Mouse (Mus musculus) intestine, embryonic 14.5 days (tissue): ENCODE results near the gene Slc7a4. TPM values are rescaled to one million over a fixed set of nuclear protein-coding genes. Genes with fewer than 3 reads are reported as not detected.
"Not testable (repeated sequence)": the region's sequence is repeated elsewhere in the genome, so short reads cannot be mapped to it uniquely, and the experiment has no call there.

Experiments
- ATAC-seq: fragments of 200-750 bp; cut with Nextera tagmentation; replicated peaks from 2 replicates; pipeline ENCODE4 v1.8.0; 2017; ENCODE audit warnings: low read depth, moderate number of reproducible peaks, moderate TSS enrichment, moderate library complexity; ENCODE audit not compliant: low FRiP score, low TSS enrichment
- DNase-seq: peaks from one replicate; pipeline ENCODE4 v3.0.0-alpha.2; 2018; ENCODE audit warnings: low spot score
- H3K27ac ChIP-seq: fragments of 300-500 bp; sonication (generic); 2 replicates; pipeline ENCODE4 v1.5.1; 2014; ENCODE audit warnings: low read depth, mild to moderate bottlenecking, control low read depth
- H3K27me3 ChIP-seq: fragments of 300-500 bp; sonication (generic); replicated peaks from 2 replicates; pipeline ENCODE4 v1.6.1; 2014; ENCODE audit warnings: low read length, control low read depth; ENCODE audit not compliant: control insufficient read depth, insufficient read depth
- H3K36me3 ChIP-seq: fragments of 300-500 bp; sonication (generic); 2 replicates; pipeline ENCODE4 v1.6.1; 2014; ENCODE audit warnings: low read length, control low read depth; ENCODE audit not compliant: control insufficient read depth, insufficient read depth
- H3K4me1 ChIP-seq: fragments of 300-500 bp; sonication (generic); replicated peaks from 2 replicates; pipeline ENCODE4 v1.6.1; 2014; ENCODE audit warnings: low read length, control low read depth, mixed read lengths; ENCODE audit not compliant: control insufficient read depth, insufficient read depth
- H3K4me2 ChIP-seq: fragments of 300-500 bp; sonication (generic); 2 replicates; pipeline ENCODE4 v1.6.1; 2014; ENCODE audit warnings: low read length
- H3K4me3 ChIP-seq: fragments of 300-500 bp; sonication (generic); 2 replicates; pipeline ENCODE4 v1.5.1; 2014; ENCODE audit warnings: low read depth, low read length, control low read depth, mixed read lengths
- H3K9ac ChIP-seq: fragments of 300-500 bp; sonication (generic); 2 replicates; pipeline ENCODE4 v1.6.1; 2014; ENCODE audit warnings: mild to moderate bottlenecking, low read length
- H3K9me3 ChIP-seq: fragments of 300-500 bp; sonication (generic); 2 replicates; pipeline ENCODE4 v1.6.1; 2016; ENCODE audit warnings: low read length, control low read depth; ENCODE audit not compliant: control insufficient read depth
- WGBS: fragments of 180-500 bp; shearing (Covaris S2); extraction: QIAGEN DNeasy Blood & Tissue Kit; methylation state at CpG from one replicate; pipeline ENCODE4 v1.1.7; 2014; 5-methylcytosine and 5-hydroxymethylcytosine counted together
- polyA plus RNA-seq: library from polyadenylated mRNA; unstranded; fragments of >200 nt; fragmentation: Nextera tagmentation; extraction: Ambion mirVana; gene quantifications from 2 replicates; pipeline ENCODE4 v1.2.1, GENCODE M21; 2014

The Slc7a4 gene
- polyA plus RNA-seq, 1 experiment from 2014 or later, result 15.6 TPM

GRCm38 (mm10) chr16:17558811-17559210 is 24.2 kb downstream of the Slc7a4 start:
- no peaks in the 10 kb centered on the region for H3K27me3 ChIP-seq
- H3K9me3 ChIP-seq, result no peaks in the 10 kb centered on the region
- H3K27ac ChIP-seq, result peak overlapping the region; percentile 62
- peak; percentile 68 for DNase-seq
- peak overlapping the region; percentile 32 for H3K4me2 ChIP-seq
- peaks cover 48% of the 10 kb centered on the region for H3K4me1 ChIP-seq
- ATAC-seq, result no peak
- H3K9ac ChIP-seq, result no peak overlapping the region; the same call in 1 of the 2 replicates
- no peaks in the 10 kb centered on the region for H3K36me3 ChIP-seq
- 3% methylated on average over 5 of the region's 5 CpGs for WGBS
- H3K4me3 ChIP-seq, result 0 out of 2 replicates have a peak overlapping the region, but pooled peaks have one; percentile 4

GRCm38 (mm10) chr16:17557947-17558480 is 25.0 kb downstream of the Slc7a4 start:
- Histone ChIP-seq H3K9me3 (no peaks in the 10 kb centered on the region), H3K4me2 (peak overlapping the region; percentile 32), H3K4me3 (no peak overlapping the region), H3K27ac (no peak overlapping the region), H3K4me1 (peaks cover 51% of the 10 kb centered on the region), H3K27me3 (no peaks in the 10 kb centered on the region), H3K36me3 (no peaks in the 10 kb centered on the region), H3K9ac (no peak overlapping the region)
- no peak for ATAC-seq
- peak; percentile 90 for DNase-seq
- 2% methylated on average over 5 of the region's 5 CpGs for WGBS

- Histone ChIP-seq H3K27me3 (no peaks in the 10 kb centered on the region), H3K36me3 (no peaks in the 10 kb centered on the region), H3K27ac (no peak overlapping the region), H3K4me1 (peaks cover 48% of the 10 kb centered on the region), H3K9me3 (no peaks in the 10 kb centered on the region), H3K9ac (no peak overlapping the region), H3K4me3 (no peak overlapping the region), H3K4me2 (no peak overlapping the region)
- WGBS, result 51% methylated on average over 4 of the region's 4 CpGs
- DNase-seq, result no peak
- no peak for ATAC-seq
These were observed 26.1 kb downstream of the Slc7a4 start for GRCm38 (mm10) chr16:17556907-17557306.

GRCm38 (mm10) chr16:17556180-17556579 is 26.8 kb downstream of the Slc7a4 start:
- ATAC-seq (no peak), DNase-seq (no peak)
- Histone ChIP-seq H3K36me3 (no peaks in the 10 kb centered on the region), H3K27ac (no peak overlapping the region), H3K4me3 (no peak overlapping the region), H3K4me1 (peaks cover 40% of the 10 kb centered on the region), H3K4me2 (no peak overlapping the region), H3K9ac (no peak overlapping the region), H3K27me3 (no peaks in the 10 kb centered on the region), H3K9me3 (no peaks in the 10 kb centered on the region)
- WGBS, result 82% methylated on average over 4 of the region's 4 CpGs

DNA sequence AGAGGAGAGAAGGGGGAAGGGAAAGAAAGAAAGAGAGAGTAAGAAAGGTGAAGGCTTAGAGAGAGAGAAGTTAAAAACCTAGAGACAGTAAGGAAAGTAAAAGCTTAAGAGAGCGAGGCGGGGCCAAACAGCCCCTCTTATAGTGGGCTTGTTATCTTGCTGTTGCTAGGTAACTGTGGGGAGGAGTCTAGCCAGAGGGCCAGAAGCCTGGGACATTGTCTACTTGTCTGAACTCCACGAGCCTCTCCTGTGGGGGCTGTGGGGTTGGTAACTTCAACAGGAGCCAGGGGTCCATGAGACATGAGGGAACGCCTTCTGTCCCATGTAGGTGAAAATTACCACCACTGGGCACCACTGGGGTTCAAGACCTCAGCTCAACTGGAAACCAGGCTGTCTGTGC is 28.3 kb downstream of the Slc7a4 start:
- Histone ChIP-seq H3K4me2 (peak overlapping the region; percentile 44), H3K27ac (peak overlapping the region; percentile 73), H3K4me1 (peaks cover 32% of the 10 kb centered on the region)
- H3K27me3 ChIP-seq, H3K4me3 ChIP-seq, H3K36me3 ChIP-seq, H3K9ac ChIP-seq, DNase-seq, ATAC-seq, H3K9me3 ChIP-seq: not testable (repeated sequence)
- 29% methylated on average over 4 of the region's 4 CpGs for WGBS

DNA sequence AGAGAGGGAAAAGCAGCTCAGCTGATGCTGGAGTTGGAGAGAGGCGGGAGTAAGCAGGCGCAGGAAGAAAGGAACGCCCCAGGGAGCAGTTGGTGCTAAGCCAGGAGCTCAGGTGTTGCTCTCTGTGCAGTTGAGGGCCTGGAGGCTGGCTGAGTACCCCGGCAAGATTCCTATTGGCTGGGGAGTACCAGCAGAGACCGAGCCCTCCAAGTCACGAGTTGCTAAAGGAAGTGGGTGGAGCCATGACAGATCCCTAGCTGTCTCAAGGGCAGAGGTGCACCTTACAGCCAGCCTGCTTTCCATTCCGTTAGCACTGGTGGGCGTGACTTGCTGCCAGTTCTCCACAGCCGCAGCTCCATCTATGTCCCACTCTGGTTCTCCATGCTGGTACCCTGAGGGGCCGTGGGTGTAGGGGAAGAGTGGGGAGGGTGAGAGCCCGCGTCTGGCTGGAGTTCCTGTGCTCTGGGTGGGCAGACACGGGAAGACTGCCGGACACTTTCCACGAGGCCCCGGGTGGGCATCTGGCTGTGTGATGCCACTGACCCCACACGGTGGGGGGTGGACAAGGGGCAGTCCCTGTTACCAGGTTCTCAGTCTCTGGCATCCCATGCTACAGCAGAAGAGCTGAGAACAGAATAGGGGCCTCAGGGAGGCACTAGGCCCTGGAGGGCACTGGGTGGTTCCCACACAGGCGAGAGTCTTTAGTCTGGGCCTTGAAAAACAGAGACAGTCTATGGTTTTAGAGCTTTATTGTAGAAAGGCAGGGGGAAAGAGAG is 28.9 kb downstream of the Slc7a4 start:
- Histone ChIP-seq H3K9ac (no peak overlapping the region), H3K27me3 (no peaks in the 10 kb centered on the region), H3K4me1 (peaks cover 30% of the 10 kb centered on the region), H3K4me3 (no peak overlapping the region; the same call in 1 of the 2 replicates), H3K36me3 (no peaks in the 10 kb centered on the region), H3K4me2 (peak overlapping the region; percentile 44), H3K9me3 (no peaks in the 10 kb centered on the region), H3K27ac (peak overlapping the region; percentile 73)
- WGBS, result 8% methylated on average over 18 of the region's 18 CpGs
- peak; percentile 91 for ATAC-seq
- DNase-seq, result peak; percentile 80

DNA sequence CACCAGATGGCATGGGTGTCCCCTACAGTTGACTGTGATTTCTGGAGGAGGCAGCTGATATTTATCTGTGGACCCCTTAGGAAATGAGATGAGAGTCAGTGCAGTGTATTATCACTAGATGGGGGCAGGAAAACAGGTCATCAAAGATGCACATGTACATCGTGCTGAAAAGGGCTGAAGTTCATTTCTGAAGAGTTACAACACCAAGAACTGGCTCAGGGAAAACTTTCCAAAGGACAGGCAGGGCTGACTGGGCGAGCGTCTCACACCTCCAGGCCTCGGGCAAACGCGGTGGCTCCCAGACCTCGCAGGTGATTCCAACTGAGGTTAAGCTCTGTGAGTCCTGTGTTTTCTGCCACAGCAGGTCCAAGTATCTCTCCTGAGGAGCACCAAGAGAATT is 30.2 kb downstream of the Slc7a4 start:
- Histone ChIP-seq H3K9ac (no peak overlapping the region), H3K4me2 (no peak overlapping the region), H3K36me3 (no peaks in the 10 kb centered on the region), H3K9me3 (no peaks in the 10 kb centered on the region), H3K27me3 (no peaks in the 10 kb centered on the region), H3K27ac (no peak overlapping the region), H3K4me1 (peaks cover 19% of the 10 kb centered on the region), H3K4me3 (no peak overlapping the region)
- 70% methylated on average over 7 of the region's 7 CpGs for WGBS
- no peak for ATAC-seq
- no peak for DNase-seq

DNA sequence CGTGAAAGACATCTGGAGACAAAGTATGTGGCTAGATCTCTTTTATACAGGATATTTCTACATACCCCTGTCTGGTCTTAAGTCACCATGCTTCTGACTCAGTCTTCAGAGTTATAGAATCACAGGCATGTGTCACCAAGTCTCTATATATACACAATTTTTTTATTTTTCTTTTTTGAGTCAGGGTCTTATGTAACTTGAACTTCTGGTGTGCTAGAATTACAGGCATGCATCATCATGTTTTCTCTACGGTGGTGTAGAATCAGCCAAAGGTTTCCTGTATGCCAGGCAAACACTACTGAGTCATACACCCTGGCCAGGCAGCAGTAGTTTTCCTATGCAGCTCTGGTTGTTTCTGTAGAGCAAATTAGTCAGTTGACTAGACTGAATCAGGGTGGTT is 40.4 kb downstream of the Slc7a4 start:
- ATAC-seq, result no peak
- H3K4me3 ChIP-seq, result no peak overlapping the region
- no peaks in the 10 kb centered on the region for H3K4me1 ChIP-seq
- H3K27ac ChIP-seq, result no peak overlapping the region
- H3K9ac ChIP-seq, result no peak overlapping the region
- no peaks in the 10 kb centered on the region for H3K36me3 ChIP-seq
- no peaks in the 10 kb centered on the region for H3K9me3 ChIP-seq
- no peaks in the 10 kb centered on the region for H3K27me3 ChIP-seq
- 83% methylated on average over 2 of the region's 2 CpGs for WGBS
- no peak for DNase-seq
- no peak overlapping the region for H3K4me2 ChIP-seq

DNA sequence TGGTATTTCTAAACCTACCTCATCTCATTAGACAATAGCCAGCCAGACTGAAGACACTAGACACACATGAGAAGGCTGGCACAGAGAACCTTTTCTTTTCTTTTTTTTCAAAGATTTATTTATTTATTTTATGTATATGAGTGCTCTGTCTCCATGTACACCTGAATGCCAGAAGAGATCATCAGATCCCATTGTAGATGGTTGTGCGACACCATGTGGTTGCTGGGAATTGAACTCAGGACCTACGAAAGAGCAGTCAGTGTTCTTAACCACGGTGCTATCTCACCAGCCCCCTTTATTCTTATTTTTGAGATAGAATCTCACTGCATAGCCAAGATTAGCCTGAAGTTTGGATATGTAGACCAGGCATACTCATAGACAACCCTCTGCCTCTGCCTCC is 46.4 kb downstream of the Slc7a4 start:
- Histone ChIP-seq H3K4me2 (no peak overlapping the region), H3K9ac (no peak overlapping the region), H3K9me3 (no peaks in the 10 kb centered on the region), H3K4me1 (peaks cover 4% of the 10 kb centered on the region), H3K4me3 (no peak overlapping the region), H3K27me3 (no peaks in the 10 kb centered on the region), H3K36me3 (no peaks in the 10 kb centered on the region), H3K27ac (no peak overlapping the region)
- DNase-seq, result no peak
- ATAC-seq, result no peak
- 87% methylated on average over 3 of the region's 3 CpGs for WGBS
